Mouse (Mus musculus) testis, adult 2 months (tissue): ENCODE data around the gene A530084C06Rik. TPM values are rescaled to one million over a fixed set of nuclear protein-coding genes. Genes with fewer than 3 reads are reported as not detected.

Source experiments
- H3K27ac ChIP-seq: fragments of 200-500 bp; 2 replicates; pipeline ENCODE4 v1.5.1; 2012; ENCODE audit warnings: low read depth, low read length; ENCODE audit not compliant: control insufficient read depth, insufficient read depth
- H3K27me3 ChIP-seq: fragments of 200-500 bp; 2 replicates; pipeline ENCODE4 v1.6.1; 2012; ENCODE audit warnings: mild to moderate bottlenecking, low read length, moderate library complexity; ENCODE audit not compliant: control insufficient read depth, insufficient read depth
- H3K36me3 ChIP-seq: fragments of 200-500 bp; 2 replicates; pipeline ENCODE4 v1.6.1; 2012; ENCODE audit warnings: mild to moderate bottlenecking, low read length; ENCODE audit not compliant: control insufficient read depth, insufficient read depth
- H3K4me1 ChIP-seq: fragments of 200-500 bp; 2 replicates; pipeline ENCODE4 v1.6.1; 2012; ENCODE audit warnings: low read length; ENCODE audit not compliant: control insufficient read depth, insufficient read depth
- H3K4me3 ChIP-seq: fragments of 200-500 bp; 2 replicates; pipeline ENCODE4 v1.5.1; 2012; ENCODE audit warnings: low read depth, mild to moderate bottlenecking, low read length, moderate library complexity, mixed read lengths; ENCODE audit not compliant: control insufficient read depth
- CTCF ChIP-seq: fragments of 200-500 bp; IDR thresholded peaks from 2 replicates; pipeline ENCODE4 v1.5.1; 2012; ENCODE audit warnings: low read depth, mild to moderate bottlenecking, inconsistent platforms, low read length, moderate library complexity; ENCODE audit not compliant: control insufficient read depth, insufficient read depth, insufficient replicate concordance
- POLR2A ChIP-seq: fragments of 200-500 bp; IDR thresholded peaks from 2 replicates; pipeline ENCODE4 v1.6.1; 2012; ENCODE audit warnings: low read depth, mild to moderate bottlenecking, inconsistent platforms, low read length, moderate library complexity; ENCODE audit not compliant: control insufficient read depth
- polyA plus RNA-seq: library from polyadenylated mRNA; depleted of rRNA; stranded (reverse); fragments of >200 nt; gene quantifications from 2 replicates; pipeline ENCODE4 v1.2.3, GENCODE M21; 2012; rRNA removed

Gene A530084C06Rik
- 0.56 and 0.72 TPM in 2 replicates for polyA plus RNA-seq

- no peaks in the 10 kb centered on the region for H3K27me3 ChIP-seq
- TF ChIP-seq POLR2A (no peak), CTCF (no peak)
- H3K36me3 ChIP-seq: no peaks in the 10 kb centered on the region
- H3K27ac ChIP-seq: no peak within 1 kb of the TSS; the same call in 1 of the 2 replicates
- peaks cover 20% of the 10 kb centered on the region for H3K4me1 ChIP-seq
- peak within 1 kb of the TSS; percentile 62 for H3K4me3 ChIP-seq
Observed at GRCm38 (mm10) chr13:31558521-31559418, at the start of gene A530084C06Rik. Gene A530084C06Rik (minus strand): TSS chr13:31559333.

GRCm38 (mm10) chr13:31603964-31604363 lies 44.8 kb upstream of the A530084C06Rik start:
- H3K27me3 ChIP-seq: no peaks in the 10 kb centered on the region
- H3K36me3 ChIP-seq: no peaks in the 10 kb centered on the region
- H3K4me1 ChIP-seq: no peaks in the 10 kb centered on the region
- TF ChIP-seq POLR2A: no peak
- TF ChIP-seq CTCF: no peak
- no peak overlapping the region for H3K4me3 ChIP-seq
- no peak overlapping the region for H3K27ac ChIP-seq

GRCm38 (mm10) chr13:31599576-31599975 lies 40.4 kb upstream of the A530084C06Rik start:
- no peak for TF ChIP-seq CTCF
- no peak overlapping the region for H3K4me3 ChIP-seq
- no peaks in the 10 kb centered on the region for H3K4me1 ChIP-seq
- no peaks in the 10 kb centered on the region for H3K36me3 ChIP-seq
- H3K27ac ChIP-seq: no peak overlapping the region
- no peaks in the 10 kb centered on the region for H3K27me3 ChIP-seq

- H3K36me3 ChIP-seq: no peaks in the 10 kb centered on the region
Observed at GRCm38 (mm10) chr13:31587341-31587740, 28.2 kb upstream of the A530084C06Rik start.

GRCm38 (mm10) chr13:31579866-31580265 lies 20.7 kb upstream of the A530084C06Rik start:
- no peaks in the 10 kb centered on the region for H3K27me3 ChIP-seq
- H3K27ac ChIP-seq: no peak overlapping the region
- no peaks in the 10 kb centered on the region for H3K36me3 ChIP-seq
- peaks cover 4% of the 10 kb centered on the region; the same call in 1 of the 2 replicates for H3K4me1 ChIP-seq
- H3K4me3 ChIP-seq: peak overlapping the region; percentile 69
- TF ChIP-seq CTCF (peak; percentile 29; the same call in 1 of the 2 replicates), POLR2A (no peak)

More at GRCm38 (mm10) chr13:31587341-31587740, 28.2 kb upstream of the A530084C06Rik start:
- H3K27ac ChIP-seq: no peak overlapping the region
- H3K4me3 ChIP-seq: no peak overlapping the region
- H3K4me1 ChIP-seq: no peaks in the 10 kb centered on the region
- TF ChIP-seq CTCF: no peak
- no peak for TF ChIP-seq POLR2A
- no peaks in the 10 kb centered on the region for H3K27me3 ChIP-seq

- no peaks in the 10 kb centered on the region for H3K36me3 ChIP-seq
- H3K27ac ChIP-seq: no peak overlapping the region
- peaks cover 4% of the 10 kb centered on the region; the same call in 1 of the 2 replicates for H3K4me1 ChIP-seq
- no peak for TF ChIP-seq POLR2A
- TF ChIP-seq CTCF: no peak
- no peaks in the 10 kb centered on the region for H3K27me3 ChIP-seq
- no peak overlapping the region for H3K4me3 ChIP-seq
Observed at GRCm38 (mm10) chr13:31578389-31578788, 19.3 kb upstream of the A530084C06Rik start.

- no peaks in the 10 kb centered on the region for H3K27me3 ChIP-seq
- H3K4me3 ChIP-seq: no peak overlapping the region
- H3K27ac ChIP-seq: no peak overlapping the region
- TF ChIP-seq CTCF (no peak), POLR2A (no peak)
- peaks cover 4% of the 10 kb centered on the region; the same call in 1 of the 2 replicates for H3K4me1 ChIP-seq
- H3K36me3 ChIP-seq: no peaks in the 10 kb centered on the region
Observed at GRCm38 (mm10) chr13:31577576-31577975, 18.4 kb upstream of the A530084C06Rik start.
